Mouse (Mus musculus) 416B (cell line): ENCODE results near the gene Oaz1.

Experiments
- DNase-seq: peaks from one replicate; pipeline ENCODE4 v3.0.0; 2011; ENCODE audit warnings: low read depth

Gene Oaz1

DNA sequence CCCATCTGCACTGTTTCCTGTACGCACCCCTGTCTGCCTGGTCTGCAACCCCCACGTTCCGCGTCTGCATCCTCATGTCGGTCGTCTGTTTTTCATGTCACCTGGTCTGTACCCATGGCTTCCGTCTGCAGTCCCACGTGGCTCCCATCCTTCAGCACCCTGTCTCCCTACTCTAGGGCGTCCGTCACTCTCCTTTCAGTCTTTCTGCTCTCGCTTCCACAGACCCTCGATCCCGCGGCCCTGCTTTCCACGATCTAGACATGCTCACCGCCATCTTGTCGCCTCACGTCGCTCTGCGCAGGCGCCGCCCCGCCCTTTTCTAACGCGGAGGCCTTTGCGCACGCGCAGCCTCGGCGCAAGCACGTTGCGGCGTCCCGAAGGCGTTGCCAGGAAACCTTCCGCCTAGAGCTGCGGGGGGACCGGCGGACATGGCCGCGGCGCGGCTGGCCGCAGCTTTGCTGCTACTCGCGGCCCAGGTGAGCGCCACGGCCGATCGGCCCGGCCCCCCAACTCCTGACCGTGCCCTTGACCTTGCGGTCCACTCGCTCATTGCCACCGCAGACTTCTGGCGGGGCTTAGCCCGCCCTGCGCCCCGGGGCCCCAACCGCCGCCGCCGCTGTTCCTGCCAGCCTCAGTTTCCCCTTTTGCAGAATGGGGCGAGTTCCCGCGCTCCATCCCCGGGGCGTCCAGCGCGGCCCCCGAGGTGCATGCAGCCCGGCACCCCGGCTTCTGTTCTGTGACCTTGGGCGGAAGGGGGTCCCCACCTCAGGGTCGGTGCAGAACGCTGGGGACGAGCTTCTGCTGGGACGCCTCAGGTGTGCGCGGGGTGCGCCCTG, 28.7 kb downstream of the Oaz1 start, which contains the start of the genes Lsm7 and Sppl2b:
TSS of gene Lsm7 (minus strand) at position 297 of the 836 bp plus-strand sequence.
TSS of gene Sppl2b (plus strand) at position 363 of the 836 bp plus-strand sequence.
- DNase-seq, result peak; percentile 94

DNA sequence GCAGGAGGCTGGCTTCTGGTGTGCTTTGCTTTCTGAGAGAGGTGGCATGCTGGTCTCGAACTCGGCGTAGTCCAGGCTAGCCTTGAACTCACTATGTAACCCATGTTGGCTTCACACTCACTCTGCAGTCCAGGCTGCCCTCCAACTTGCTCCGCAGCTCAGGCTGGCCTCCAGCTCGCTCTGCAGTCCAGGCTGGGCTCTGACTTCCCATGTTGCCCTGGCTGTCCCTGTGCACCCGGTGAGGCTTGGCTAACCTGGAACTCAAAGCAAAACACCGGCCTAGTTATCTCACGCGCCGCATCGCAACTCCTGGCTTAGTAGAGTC, 29.3 kb downstream of the Oaz1 start:
- DNase-seq, result peak; percentile 36

DNA sequence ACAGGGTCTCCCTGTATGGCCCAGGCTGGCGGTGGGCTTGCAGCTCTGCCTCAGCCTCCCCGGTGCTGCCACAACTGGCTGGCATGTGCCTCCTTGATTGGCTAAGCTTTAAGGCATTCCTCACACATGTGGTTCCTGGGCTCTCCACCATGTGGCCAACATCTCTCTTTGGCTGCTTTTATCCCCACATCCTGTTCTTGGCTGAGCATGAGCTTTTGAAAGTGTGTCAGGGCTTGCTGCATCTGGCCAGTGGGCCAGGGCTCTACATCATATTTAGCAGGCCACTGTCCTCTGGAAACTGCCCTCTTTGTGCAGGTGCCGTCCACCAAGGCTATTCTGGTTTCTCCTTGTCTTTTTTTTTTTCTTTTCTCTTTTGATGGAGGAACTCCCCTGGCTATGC, 29.8 kb downstream of the Oaz1 start:
- DNase-seq, result peak; percentile 81

DNA sequence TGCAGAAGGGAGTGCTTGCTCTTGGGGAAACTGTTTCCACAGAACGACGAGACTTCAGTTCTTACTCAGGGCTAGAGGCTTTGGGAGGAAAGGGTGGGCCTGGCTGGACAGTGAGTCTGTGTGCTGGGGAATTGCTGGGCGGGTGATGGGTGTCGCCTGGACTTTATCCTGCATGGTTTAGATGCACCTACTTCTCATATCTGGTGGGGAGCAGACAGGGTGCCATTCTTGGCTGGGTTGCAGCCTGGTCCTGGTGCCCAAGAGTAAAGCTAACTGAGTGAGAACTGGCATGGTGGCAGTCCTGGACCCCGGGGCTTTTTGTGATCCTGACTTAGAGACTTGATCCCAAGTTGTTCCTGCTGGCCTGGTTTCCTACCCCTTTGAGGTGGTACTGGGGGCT, 30.5 kb downstream of the Oaz1 start:
- no peak for DNase-seq

DNA sequence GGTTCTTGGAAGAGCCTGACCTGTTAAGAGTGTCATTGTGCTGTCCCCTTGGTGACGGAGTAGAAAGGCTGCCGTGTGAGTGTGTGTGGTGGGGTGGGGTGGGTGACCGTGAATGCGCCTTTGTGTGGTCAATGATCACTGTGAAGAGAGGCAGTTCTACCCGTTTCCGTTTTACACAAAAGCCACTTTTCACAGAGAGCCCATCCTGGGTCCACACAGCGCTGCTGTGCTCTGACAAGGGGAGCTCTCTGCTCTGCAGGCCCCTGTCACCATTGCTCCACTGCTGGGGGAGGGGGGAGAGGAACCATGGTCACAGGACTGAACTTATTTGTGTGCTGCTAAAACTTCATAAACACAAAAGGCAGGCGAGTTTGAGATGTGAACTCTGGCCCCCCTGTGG, 30.9 kb downstream of the Oaz1 start:
- DNase-seq, result no peak

DNA sequence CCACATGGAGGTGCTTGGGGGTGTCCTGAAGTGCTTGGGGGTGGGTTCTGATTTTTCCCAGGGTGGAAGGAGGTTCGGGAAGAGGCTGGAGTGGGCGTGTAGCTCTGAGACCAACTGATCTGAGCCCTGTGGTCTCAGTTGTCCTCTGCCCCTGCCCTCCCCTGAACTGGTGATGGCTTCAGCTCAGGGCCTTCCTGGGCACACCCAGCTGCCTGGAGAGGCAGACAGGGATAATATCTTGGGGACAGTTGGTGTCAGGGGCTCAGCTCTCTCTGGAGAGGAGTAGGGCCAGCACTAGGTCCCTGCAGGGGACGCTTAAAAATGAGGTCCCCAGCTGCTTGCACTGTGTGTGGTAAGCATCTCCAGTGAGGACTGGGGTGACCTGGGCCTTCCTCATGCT, 31.4 kb downstream of the Oaz1 start:
- DNase-seq, result no peak

DNA sequence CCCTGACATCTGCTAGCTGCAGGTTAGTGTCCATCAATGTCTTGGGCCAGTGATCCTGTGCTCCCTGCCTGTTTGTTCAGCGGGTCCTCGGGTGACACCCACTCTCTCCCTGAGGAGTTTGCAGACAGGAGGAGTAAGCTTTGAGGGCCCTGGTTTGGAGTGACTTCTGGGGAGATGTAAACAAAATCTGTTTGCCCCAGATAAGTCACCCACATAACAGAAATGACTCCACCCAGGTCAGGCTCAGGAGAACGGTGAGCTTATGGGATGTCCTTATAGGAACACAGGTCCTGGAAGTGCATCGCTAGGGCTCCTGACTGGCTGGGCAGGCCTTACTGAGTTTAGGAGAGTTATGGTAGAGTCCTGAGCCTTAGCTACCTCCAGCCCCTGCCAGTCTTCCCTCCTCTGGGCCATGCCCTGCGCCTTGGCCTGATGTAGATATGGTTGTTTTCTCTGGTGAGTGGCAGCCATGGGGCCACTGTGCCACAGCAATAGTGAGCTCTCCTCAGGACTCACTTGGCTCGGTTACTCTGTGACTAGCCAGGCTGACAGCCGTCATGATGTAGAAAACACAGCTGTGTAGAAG, 32.0 kb downstream of the Oaz1 start:
- DNase-seq, result no peak

DNA sequence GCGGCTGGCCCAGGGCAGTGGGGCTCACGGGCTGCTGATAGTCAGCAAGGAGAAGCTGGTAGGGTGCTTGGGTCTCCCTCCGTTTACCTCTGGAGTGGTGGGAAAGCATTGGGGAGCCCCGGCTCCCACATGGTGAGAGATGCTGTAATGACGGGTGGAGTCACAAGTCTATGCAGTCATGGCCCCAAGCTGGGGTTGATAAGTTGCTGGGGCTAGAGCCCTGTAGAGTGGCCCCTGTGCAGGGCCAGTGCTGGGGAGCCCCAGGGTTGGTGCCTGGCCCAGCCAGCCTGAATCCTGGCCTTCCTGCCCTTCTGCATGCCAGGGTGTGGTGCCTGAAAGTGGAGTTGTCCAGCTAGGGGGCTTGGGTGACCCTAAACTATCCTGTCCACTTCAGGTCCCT, 35.8 kb downstream of the Oaz1 start:
- no peak for DNase-seq

DNA sequence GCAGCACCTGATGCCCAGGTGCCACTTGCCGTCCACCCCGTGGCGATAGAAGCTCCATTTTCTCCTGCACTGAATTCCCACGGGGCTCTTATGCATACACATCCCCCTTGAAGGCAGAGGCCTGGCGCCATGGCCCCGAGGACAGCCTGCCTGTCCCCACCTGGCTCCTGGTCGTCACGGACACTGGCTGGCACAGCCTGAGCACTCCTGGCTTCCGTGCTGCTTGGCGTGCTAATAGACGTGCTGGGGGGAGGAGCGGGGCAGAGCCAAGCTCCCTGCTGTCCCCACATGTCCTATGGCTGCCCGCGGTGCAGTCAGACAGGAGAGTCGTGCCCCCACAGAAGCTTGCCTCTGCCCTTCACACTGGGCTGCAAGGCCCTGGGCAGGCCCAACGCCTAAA, 38.0 kb downstream of the Oaz1 start:
- DNase-seq, result no peak

DNA sequence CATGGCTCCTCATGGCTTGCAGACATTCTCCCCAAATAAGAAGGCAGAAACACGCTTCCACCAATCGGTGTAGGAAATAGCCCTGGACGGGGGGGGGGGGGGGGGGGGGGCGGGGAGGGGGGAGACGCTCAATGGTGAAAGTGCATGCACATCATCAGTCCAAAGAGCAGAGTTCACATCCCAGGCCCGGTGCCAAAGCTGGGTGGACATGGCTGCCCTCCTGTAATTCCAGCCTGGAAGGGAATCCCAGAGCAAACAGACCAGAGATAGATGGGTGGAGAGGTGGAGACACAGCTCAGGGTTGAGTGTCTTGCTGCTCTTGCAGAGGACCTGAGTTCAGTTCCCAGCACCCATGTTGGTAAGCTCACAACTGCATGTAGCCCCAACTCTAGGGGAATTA, 44.5 kb downstream of the Oaz1 start:
- DNase-seq, result no peak

DNA sequence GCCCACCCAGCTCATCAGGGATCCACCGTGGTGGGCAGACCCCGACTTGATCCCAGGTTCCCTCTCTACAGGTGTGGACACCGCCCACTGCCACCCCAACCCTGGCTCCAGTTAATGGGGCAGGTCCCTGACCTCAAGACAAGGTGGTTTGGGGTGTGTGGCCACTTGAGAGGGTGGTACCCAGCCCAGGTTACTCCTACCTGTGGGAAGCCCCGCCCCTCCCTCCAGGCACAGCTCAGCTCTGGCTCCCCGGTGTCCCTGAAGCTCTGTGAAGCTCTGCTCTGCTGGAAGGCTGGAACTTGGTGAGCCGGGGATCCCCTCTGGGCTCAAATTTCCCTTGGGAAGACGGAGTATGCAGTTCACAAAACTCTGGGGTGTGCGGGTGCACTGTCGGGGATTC, 45.1 kb downstream of the Oaz1 start, which contains the start of gene Tmprss9:
TSS of gene Tmprss9 (plus strand) at position 268 of the 400 bp plus-strand sequence.
- DNase-seq, result no peak

DNA sequence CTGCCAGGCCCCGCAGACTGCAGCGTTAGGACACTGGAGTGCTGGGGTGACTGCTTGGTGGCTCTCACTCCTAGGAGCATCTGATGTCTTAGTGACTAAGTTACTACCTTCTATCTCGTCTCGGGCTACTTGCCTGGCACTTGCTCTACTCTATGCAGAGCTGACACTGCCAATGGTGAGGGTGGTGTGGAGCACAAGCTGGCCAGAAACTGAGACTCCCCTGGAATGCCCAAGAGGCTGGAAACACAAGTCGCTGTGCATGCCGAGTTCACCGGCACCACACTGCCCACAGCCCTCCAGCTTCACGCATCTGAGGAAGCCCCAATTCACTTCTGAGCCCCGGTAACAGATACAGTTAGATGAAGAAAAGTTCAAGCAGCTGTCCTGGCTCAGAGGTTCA, 47.6 kb downstream of the Oaz1 start:
- no peak for DNase-seq

DNA sequence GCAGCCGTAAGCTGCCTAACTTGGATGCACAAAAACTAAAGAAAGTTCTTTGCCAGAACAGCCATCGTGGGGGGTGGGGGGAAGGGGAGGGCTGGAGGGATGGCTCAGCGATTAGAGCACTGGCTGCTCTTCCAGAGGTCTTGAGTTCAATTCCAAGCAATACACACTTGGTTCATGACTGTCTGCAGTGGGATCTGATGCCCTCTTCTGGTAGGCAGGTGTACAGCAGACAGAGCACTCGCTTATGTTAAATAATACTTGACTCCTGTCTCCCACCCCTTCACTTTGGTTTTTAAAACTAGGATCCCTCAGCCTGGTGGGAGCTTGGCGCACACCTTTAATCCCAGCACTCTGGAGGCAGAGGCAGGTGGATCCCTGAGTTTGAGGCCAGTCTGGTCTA, 49.6 kb downstream of the Oaz1 start:
- peak; percentile 75 for DNase-seq

DNA sequence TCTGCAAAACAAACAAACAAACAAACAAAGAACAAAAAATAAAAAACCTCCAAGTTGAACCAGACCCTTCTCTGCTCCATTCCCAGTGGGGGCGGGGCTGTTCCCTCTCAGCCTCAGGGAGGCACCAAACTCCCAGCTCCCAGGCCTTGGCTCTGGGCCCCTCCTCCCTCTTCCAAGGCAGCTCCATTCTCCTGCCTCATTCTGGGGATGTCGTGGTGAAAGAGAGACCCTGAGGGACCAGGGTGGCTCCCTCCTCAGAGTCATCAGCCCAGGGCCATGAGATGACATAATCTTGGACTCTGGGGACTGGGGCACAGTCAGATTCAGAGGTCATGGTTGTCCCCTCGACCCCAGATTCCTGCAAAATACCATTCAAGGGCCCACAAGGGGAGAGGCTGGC, 50.1 kb downstream of the Oaz1 start:
- no peak for DNase-seq
